Mouse (Mus musculus) lung, postnatal 0 days (tissue): ENCODE measurements around the gene Hba-x.

ENCODE experiments used
- CTCF ChIP-seq: IDR thresholded peaks from 2 replicates; pipeline ENCODE4 v1.5.1; 2016; ENCODE audit warnings: antibody characterized with exemption, mild to moderate bottlenecking
- EP300 ChIP-seq: IDR thresholded peaks from 2 replicates; pipeline ENCODE4 v1.6.1; 2016; ENCODE audit warnings: antibody characterized with exemption, mild to moderate bottlenecking, control low read depth

- TF ChIP-seq EP300 = no peak
- TF ChIP-seq CTCF = no peak
Observed at GRCm38 (mm10) chr11:32241391-32241790, 34.8 kb upstream of the Hba-x start.
